Mouse (Mus musculus) 3T3-L1 (cell line): Measurements from ENCODE around the gene Lrrc61.

Experiments
- DNase-seq: peaks from one replicate; pipeline ENCODE4 v3.0.0-alpha.2; 2015; ENCODE audit warnings: low read depth, low spot score

Lrrc61 gene

DNA sequence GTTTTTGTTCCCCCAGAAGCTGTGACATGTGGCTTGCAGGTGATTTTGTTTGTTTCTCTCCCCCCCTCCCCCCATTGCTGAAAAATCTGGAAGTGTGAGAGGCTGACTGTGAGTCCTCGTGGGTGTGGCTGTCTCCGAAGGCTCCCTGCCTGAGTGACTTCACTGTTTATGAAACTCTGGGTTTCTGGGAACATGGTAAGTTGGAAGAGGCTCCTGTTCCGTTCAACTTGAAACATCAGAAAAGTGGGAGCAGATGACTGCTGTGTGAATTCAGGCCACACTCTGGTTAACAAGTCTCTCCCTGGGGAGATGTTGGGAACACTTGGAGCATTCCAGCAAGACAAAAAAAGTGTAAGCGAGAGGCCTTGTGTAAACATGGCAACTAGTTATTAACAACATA, 7.7 kb upstream of the Lrrc61 start:
- peak; percentile 74 for DNase-seq

DNA sequence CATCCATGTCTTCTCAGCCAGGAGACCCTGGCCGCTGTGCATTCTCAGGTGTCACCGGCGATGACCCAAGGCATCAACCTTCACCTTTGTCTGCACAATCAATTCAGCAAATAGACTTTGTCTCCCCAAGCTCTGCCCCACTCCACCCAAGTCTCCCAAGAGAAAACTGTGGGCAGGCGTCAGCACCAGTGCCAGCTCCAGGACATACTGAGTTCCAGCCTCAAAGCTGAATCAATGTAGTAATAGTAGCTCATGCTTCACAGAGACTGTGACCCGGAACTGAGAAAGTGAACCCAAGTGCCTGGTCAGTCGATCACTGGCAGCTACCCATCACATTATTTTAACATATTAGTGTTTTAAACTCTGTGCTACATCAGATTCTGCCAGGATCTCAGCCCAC, 6.3 kb upstream of the Lrrc61 start:
- DNase-seq = no peak

DNA sequence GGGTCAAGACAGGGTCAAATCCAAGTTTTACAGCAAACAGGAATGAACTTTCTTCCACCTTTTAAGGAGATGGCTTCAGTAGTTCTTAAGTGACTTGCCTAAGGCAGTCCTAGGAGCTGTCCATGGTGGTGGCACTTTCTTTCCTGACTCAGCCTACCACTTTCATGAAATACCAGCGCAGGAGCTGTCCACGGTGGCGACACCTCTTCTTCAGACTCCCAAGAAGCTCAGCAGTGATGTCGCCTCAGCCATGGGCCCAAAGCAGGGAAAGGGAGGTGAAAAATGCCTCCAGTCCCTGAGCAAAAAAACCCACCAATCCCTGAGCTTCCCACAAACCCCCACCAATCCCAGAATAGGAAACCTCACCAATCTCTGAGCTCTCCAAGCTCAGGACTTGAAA, 1.7 kb upstream of the Lrrc61 start:
- DNase-seq = peak; percentile 94

DNA sequence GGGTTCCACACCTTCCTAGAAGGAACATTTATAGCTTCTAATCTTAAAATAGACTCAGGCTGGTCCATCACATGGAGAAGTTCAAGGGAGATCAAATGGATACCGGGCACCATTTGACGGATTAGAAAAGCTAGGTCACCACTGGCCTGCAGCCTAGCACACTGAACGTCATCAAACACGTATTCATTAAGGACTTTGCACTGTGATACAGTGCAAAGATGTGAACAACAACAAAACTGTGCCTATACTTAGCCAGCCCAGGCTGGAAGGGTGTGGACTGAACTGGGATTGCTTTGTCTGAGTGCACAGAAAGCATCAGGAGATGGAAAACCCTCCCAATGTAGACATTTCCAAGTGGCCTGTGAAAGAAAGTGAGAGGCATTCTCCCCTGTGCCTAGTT, 777 bp upstream of the Lrrc61 start:
- DNase-seq = no peak

DNA sequence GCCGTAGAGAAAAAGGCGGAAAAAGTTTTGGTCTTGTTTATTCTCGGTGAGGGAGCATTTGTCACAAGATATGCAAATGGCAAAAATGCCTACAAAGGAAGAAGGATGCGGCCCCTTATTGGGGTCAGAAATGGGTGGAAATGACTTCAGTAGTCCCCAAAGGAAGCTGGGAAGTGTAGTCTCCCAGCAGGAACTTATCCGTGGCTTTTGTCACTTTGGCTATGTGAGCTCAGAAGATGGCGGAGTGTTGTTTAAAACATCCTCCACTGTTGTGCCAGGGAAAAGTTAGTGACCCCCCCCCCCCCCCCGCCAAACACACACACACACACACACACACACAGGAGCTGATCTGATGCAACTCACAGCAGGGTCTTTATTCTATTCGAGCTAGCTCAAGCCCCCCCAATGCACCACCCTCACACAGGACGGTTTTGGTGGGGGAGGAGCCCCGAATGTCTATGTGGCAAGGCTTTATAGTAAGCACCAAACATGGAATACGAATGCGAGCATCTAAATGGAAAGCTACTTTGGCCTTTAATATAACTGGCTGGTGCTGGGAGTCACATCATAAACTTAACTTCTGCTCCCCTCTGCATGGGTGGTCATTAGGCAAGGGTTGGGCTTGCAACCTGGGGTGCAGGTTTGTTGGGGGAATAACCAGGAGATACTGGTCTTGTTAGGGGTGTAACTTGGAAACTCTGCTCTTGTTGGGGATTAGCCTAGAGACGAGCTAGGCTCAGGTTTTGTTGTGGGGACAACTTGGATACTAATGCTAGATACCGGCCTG, 701 bp downstream of the Lrrc61 start:
- DNase-seq = peak; percentile 74

DNA sequence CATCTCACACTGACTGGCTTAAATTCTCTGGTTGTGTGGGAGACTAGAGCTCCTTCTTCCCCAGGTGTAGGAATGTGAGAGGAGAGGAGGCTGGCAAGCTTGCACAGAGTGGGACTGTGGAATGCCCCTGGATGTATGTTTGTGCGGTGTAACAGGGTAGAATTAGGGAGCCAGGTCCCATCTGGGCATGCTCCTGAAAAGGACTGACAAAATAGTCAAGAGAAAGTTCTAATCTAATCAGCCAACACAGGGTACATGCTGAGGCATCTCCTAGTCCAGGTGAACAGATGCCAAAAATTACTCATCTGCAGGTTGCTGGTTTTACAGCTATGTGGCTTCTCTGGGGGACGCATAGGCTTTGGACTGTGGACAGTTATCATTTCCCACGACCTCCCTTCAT, 1.4 kb downstream of the Lrrc61 start:
- no peak for DNase-seq

DNA sequence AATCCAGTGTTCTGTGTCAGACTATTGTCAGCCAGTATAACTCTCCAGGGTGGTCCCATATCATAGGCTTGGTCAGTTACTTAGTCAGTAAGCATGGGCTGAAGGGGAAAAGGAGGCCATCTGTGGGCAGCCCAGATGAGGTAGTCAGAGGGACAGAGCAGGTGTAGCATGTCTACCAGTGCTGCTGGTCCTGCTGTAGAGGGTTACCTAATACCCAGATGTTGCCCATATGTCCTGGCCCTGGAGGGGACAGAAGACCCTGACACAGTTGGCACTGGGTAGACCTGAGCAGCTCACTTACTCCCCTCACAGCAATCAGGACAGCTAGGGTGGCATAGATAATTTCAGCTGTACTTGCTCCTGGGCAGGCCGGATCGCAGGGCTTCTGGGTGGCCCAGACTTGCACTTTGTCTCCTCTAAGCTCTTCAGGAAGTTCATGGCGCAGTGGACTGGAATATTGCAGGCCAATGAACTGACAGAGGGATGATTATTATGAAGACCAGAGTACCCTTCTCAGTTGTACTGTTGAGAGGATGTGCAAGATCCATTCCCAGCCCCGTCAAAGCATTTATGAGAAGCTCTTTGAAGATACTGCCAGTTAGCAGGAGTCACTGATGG, 11.2 kb downstream of the Lrrc61 start:
- DNase-seq = no peak

DNA sequence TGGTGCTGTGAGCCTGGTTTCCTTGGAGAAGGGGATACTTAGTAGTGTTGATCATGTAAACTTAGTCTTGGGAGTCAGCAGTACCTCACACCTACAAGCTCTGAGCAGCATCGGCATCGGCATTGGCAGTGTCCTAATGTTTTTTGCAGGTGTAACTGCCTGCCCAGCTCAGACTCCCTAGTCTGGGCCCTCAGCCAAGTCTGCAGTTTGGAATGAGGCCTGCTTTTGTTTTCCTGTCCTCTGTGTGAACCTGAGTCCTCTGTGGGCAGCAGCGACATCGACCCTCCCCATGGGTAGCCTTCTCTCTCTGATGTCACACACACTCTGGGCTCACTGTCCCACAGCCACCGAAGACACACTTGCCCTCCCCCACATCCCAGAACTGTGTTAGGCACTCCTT, 11.7 kb downstream of the Lrrc61 start:
- peak; percentile 71 for DNase-seq

DNA sequence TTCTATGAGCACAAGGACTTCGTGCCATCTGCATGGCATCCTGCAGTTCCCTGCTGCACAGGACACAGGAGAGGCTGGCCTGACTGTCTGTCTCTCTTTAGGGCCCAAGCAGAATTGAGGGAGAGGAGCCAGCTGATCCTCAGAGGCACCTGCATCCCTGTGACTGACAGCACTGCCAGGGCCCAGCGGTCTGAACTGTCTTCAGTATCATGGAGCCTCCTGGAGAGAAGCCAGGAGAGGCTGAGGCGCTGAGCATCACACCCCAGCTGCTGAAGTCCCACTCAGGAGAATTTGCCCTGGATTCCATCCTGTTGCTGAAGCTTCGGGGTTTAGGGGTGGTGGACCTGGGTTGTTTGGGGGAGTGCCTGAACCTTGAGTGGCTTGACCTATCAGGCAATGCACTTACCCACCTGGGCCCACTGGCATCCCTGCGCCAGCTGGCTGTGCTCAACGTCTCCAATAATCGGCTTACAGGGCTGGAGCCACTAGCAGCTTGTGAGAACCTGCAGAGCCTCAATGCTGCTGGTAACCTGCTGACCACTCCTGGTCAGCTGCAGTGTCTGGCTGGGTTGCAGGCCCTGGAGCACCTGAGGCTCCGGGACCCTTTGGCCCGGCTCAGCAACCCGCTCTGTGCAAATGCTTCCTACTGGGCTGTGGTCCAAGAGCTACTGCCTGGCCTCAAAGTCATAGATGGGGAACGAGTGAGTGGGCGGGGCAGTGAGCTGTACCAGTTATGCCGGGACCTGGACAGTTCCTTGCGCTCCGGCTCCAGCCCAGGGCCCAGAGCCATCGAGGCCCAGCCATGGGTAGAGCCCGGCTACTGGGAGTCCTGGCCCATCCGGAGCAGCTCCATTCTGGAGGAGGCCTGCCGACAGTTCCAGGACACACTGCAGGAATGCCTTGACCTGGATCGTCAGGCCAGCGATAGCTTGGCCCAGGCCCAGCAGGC, 13.7 kb downstream of the Lrrc61 start:
- DNase-seq = no peak

DNA sequence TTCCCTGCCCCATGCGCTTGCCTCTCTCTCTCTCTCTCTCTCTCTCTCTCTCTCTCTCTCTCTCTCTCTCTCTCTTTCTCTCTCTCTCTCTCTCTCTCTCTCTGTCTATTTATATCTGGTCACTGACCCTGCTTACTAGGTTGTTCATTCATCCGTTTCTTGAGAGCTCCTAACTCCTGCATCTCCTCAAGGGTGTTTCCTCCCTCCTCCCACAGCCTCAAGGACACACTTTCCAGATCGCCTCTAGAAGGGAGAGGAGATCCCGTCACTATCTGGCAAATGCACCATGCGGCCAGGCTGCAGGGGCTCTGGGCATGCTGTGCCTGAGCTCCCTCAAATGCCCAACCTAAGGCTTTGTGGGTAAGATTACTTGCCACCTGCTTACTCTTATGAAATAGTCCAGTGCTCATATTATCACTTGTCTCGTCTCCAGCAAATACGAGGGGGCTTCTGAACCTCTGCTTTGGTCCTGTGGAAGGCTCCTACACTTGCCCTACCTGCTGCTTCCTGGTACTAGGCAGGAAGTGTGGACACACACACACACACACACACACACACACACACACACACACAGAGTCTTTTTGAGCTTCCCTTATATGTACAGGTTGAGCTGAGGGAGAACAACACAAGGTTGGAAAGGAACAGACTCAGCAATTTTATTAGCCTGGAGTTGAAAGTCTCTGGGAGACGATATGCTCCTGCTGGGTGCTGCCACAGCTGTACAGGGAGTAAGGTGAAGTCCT, 14.6 kb downstream of the Lrrc61 start:
- DNase-seq = no peak

DNA sequence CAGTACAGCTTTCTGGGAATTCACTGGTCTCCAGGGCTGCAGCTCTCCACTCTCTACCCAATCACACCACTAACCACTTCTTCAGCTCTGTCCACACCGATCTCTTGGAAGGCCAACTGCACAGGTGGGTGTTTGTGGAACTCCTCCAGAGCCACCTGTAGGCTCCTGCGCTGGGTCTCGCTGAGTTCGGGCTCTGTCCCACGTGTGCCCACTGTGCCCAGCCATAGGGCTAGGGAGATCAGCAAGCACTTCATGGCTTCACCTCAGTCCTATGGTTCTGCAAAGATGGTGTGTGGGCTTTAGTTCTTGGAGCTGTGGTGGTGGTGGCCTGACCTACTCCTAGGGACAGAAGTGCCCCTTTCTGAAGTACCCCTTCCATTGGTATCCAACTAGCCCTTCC, 17.4 kb downstream of the Lrrc61 start:
- no peak for DNase-seq

DNA sequence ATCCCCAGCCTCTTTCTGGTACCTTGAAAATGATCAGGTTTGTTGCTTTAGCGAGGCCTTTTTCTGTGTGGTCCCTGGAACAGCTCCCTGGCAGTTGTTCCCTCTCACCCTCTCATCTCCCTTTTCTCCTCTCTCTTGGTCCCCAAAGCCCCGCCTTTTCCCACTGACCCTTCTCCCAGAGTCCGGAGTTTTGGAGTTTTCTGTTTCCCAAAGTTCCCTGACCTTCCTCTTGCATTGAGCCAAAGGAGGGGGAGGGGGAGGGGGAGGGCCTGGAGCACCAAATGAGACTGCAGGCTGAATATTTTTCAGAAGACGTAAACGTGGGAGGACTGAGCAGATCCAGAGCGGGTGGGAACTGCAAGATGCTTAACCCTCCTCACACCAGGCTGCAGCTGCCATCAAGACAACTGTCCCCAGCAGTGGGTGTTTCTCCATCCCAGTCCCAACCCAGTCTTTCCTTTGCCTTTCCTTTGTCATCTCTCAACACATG, 18.0 kb downstream of the Lrrc61 start, which contains the start of gene Rarres2:
Gene Rarres2, minus strand, starts transcription at position 218 of the 490 bp plus-strand sequence.
- DNase-seq = no peak

DNA sequence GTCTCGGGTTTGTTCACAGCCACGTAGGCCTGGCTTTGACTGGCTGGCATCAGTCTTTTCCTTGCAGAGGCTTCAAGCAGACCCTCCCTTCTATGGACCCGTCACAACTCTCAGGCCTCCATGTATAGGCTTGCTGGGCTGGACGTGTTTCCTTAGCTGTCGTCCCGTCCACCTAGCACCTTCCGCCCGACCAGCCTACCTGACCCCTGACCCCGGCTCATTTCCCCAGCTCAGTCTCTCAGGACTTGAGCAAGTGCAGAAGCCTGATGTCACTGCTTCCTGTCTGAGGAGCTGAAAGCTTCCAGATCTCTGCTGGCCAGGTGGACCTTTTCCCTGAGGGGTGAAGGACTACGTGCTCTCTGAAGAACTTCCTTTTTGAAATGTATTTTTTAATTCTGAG, 18.7 kb downstream of the Lrrc61 start:
- no peak for DNase-seq

DNA sequence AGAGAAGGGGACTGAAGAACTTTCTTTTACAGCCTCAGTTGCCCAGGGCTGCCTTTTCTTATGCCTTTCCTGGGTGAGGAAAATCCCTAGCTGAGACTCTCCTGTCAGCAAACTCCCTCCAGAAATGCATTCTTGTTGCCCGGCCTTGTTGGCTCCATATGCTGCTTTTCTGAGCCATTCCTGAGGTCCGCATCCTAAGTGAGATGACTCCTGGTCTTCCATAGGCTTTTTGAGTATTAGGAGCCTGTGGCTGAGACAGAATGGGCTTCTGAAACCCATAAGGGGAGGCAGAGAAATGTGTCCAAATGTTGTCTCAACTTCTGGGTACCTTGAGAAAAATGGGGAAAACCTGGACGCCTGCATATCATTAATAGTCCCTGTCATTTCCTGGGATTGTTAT, 19.4 kb downstream of the Lrrc61 start:
- DNase-seq = no peak

DNA sequence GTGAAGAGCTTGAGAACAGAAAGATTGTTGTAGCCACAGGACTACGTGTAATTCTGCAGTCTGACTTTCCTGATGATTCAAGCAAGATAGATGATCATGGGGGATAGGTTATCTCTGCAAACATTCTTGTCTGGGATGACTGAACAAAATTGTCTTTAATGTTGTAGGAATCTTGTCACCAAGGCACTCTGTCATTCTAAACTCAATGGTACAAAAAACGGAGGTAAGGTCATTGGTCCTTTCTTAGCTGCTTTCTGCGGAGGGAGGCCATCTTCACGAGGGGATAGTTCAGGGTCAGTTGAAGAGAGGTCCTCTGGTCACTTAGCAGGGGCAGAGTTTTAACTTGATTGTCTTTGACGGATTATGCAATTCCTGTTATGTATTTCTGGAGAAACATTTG, 24.1 kb downstream of the Lrrc61 start:
- DNase-seq = peak; percentile 57

DNA sequence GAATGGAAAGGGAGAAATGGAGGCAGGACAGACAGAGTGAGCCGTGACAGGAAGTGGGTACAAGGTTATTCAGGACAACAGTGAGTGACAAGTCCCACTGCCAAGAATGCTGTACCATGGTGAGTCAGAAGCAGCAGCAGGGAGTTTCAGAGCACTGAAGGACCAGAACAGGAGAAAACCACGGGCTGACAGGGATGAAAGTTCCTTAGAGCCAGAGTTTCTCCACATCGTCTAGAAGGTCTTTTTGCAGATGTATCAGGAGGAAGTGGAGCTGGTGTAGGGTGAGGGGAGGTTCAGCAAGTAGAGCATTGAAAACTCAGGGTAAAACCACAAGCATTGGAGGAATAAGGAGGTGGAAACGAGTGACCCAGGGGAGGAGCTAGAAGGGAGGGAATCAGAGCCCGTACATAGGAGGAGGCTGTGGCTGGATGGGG, 24.6 kb downstream of the Lrrc61 start:
- peak; percentile 88 for DNase-seq

DNA sequence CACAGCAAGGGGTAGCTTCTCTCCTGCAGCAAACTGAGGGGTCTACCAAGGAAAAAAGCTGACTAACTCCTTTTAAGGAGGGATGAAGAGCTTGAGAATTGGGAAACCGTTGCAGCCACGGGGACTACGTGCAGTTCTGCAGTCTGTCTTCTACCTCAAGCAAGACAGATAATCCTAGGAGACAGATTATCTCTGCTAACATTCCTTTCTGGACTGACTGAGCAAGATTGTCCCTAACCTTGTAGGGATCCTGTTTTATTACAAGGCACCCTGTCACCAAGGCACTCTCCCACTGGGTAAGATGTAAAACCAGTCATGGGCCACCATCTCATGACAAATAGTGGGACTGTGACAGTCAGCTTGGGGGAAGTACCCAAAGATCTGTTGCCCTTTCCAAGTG, 26.7 kb downstream of the Lrrc61 start:
- DNase-seq = no peak

DNA sequence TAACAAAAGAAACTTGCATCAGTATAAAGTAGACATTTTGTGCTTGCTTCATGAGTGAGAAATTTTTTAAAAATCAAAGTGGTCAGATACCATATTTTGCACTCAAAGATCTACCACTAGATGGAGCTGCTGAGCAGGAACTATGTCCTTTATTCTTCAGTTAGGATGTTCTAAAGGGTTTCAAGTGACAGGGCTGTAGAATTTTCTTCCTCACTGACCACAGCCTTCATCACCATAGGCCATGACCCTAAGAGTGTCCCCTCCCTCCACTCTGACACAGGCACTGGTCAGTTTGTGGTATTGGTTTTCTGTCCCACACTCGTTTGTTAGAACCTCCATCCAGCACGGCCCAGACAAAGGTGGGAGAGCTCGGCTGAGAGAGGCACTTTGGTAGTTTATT, 27.4 kb downstream of the Lrrc61 start:
- peak; percentile 87 for DNase-seq

DNA sequence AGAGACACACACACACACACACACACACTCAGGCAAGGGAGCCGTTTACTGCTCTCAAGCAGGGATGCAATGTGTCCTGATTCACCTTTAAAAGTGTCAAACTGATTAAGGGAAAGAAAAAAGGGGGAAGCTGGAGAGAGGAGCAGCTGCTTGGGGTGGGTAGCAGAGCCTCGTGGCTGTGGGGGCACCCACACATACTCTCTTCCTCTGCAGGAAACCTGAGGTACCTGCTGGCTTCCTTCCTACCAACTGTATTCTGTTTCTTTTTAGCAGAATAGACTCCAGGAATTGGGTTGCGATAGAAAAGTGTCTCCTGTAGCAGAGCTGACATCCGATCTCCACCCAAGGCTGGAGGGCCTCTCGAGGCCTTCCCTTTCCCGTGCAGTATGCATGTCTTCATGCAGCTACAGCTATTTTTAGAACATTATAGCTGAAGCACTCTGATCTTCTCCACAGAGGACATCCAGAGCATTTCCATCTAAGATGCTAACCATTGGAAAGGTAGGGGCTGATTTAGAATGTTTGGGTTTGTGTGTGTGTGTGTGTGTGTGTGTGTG, 34.7 kb downstream of the Lrrc61 start, which contains the start of gene Gm45021:
Gene Gm45021, plus strand, starts transcription at position 417 of the 557 bp plus-strand sequence.
- no peak for DNase-seq

DNA sequence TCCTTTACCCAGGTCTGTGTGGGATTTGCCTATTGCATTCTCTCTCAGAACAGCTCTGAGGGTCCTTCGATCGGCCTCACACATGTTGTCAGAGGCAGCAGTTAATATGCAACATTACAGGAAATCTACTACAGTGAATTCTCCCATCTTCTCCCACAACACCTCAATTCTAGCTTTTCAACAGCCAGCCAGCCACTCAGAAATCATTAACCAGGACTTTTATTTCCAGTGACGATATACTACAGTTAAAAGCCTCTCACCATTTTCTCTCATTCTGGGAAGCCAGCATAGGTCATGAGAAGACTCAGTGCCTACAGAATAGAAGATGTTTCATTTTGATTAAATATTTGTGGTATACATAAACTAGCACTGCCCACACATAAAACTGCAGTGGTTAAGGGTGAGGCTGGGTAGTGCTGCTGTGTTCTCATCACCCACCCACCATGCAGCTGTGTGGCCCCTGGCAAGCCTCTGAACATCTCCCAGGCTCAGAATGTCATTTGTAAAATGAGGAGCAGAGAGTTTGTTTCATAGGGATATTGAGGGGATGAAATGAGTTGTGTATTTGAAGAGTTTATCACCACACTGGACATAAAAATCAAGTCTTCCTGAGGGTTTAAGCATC, 36.7 kb downstream of the Lrrc61 start:
- DNase-seq = no peak
